In the genomic region with DNA sequence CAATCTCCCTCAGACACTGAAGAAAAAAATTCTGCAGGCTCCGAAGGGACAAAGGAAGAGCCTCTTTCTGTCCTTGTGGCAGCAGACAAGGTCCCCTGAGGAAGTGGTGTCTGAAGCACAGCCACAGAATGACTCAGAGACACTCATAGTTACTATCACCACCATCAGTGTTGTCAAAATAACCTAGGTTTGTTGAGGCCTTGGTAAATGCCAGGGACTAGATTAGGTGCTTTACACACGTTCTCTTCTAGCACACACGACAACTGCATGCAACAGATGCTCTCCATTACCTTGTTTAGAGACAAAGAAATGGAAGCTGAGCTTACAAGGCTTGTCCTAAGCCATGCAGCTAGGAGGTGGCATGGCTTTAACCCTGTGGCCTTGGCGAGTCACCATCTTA, we compare ENCODE assay signal across 29 mouse cellular contexts. TPM values are rescaled to one million over a fixed set of nuclear protein-coding genes. Genes with fewer than 3 reads are reported as not detected.
A peak's percentile ranks its signal among the peaks of the same experiment; 100 is the strongest.
DNase-seq lines count a peak whose midpoint lies in the region; ATAC-seq lines count a peak whose summit lies in the region.
"Had no signal": no experiment of that assay in that cellular context is flagged by ENCODE, and none has a peak within 500 bp of the region (broad histone marks: within the 10 kb centered on the region; RNA-seq: fewer than 3 reads in every experiment).

No protein-coding gene starts in this region.

- no peak overlapping the region for H3K9ac ChIP-seq in midbrain, embryonic 11.5 days (ENCODE audit: low read length)
- H3K9ac ChIP-seq in midbrain, embryonic 13.5 days (replicated peaks): no peak overlapping the region
- H3K9ac ChIP-seq: forebrain, embryonic 13.5 days; heart, embryonic 13.5 days; hindbrain, embryonic 14.5 days; intestine, embryonic 15.5 days had no signal

- no peaks in the 10 kb centered on the region for H3K27me3 ChIP-seq in midbrain, embryonic 11.5 days (ENCODE audit: control insufficient read depth, insufficient read depth, low read length)
- peaks cover 5% of the 10 kb centered on the region; the same call in 1 of the 2 replicates for H3K27me3 ChIP-seq in midbrain, embryonic 13.5 days
- H3K27me3 ChIP-seq: heart, embryonic 13.5 days had no signal

- H3K4me3 ChIP-seq in midbrain, embryonic 11.5 days (ENCODE audit: low read depth, low read length): no peak overlapping the region
- H3K4me3 ChIP-seq in midbrain, embryonic 13.5 days (replicated peaks): no peak overlapping the region
- H3K4me3 ChIP-seq: forebrain, embryonic 10.5 days; forebrain, embryonic 13.5 days; heart, adult 2 months; heart, embryonic 10.5 days; heart, embryonic 13.5 days; intestine, embryonic 15.5 days had no signal

- no peak overlapping the region for H3K27ac ChIP-seq in midbrain, embryonic 11.5 days (ENCODE audit: low read depth, low read length)
- H3K27ac ChIP-seq in midbrain, embryonic 13.5 days: no peak overlapping the region
- H3K27ac ChIP-seq: forebrain, embryonic 10.5 days; forebrain, embryonic 13.5 days; heart, adult 2 months; heart, embryonic 10.5 days; heart, embryonic 13.5 days; hindbrain, embryonic 14.5 days; hindbrain, postnatal 0 days; intestine, embryonic 15.5 days had no signal

- no peaks in the 10 kb centered on the region for H3K4me1 ChIP-seq in midbrain, embryonic 11.5 days (ENCODE audit: control insufficient read depth, insufficient read depth, low read length)
- H3K4me1 ChIP-seq in midbrain, embryonic 13.5 days (replicated peaks): no peaks in the 10 kb centered on the region
- H3K4me1 ChIP-seq: forebrain, embryonic 10.5 days; intestine, embryonic 15.5 days had no signal

- no peaks in the 10 kb centered on the region for H3K36me3 ChIP-seq in midbrain, embryonic 11.5 days (ENCODE audit: control insufficient read depth, insufficient read depth, low read length)
- no peaks in the 10 kb centered on the region for H3K36me3 ChIP-seq in midbrain, embryonic 13.5 days
- H3K36me3 ChIP-seq: forebrain, embryonic 10.5 days; G1E; heart, embryonic 10.5 days; heart, embryonic 13.5 days; intestine, embryonic 15.5 days had no signal

- WGBS in midbrain, embryonic 11.5 days: 86% methylated on average over 4 of the region's 4 CpGs
- WGBS in midbrain, embryonic 13.5 days: 91% methylated on average over 4 of the region's 4 CpGs

- no peak overlapping the region for H3K4me2 ChIP-seq in midbrain, embryonic 11.5 days
- no peak overlapping the region for H3K4me2 ChIP-seq in midbrain, embryonic 13.5 days (replicated peaks)
- H3K4me2 ChIP-seq: forebrain, embryonic 13.5 days; heart, embryonic 13.5 days; hindbrain, embryonic 14.5 days; intestine, embryonic 15.5 days had no signal

- H3K9me3 ChIP-seq in midbrain, embryonic 11.5 days (ENCODE audit: control insufficient read depth, low read length): no peaks in the 10 kb centered on the region
- no peaks in the 10 kb centered on the region for H3K9me3 ChIP-seq in midbrain, embryonic 13.5 days
- H3K9me3 ChIP-seq: forebrain, embryonic 10.5 days; forebrain, embryonic 13.5 days; G1E; heart, embryonic 10.5 days; heart, embryonic 13.5 days; intestine, embryonic 15.5 days had no signal

- ATAC-seq in midbrain, embryonic 11.5 days (ENCODE audit: low FRiP score): no peak
- ATAC-seq in midbrain, embryonic 13.5 days: no peak
- peak; percentile 82 for ATAC-seq in inflammation-experienced regulatory T-cells, adult 6 months
- no peak for ATAC-seq in megakaryocyte-erythroid progenitor cell, adult 5-6 weeks (replicated peaks; ENCODE audit: low FRiP score, low TSS enrichment, poor library complexity, severe bottlenecking)
- ATAC-seq: forebrain, embryonic 13.5 days; forebrain, embryonic 16.5 days; hindbrain, postnatal 0 days; intestine, embryonic 15.5 days had no signal

- peak; percentile 47 for DNase-seq in adrenal gland, adult 2 months
- no peak for DNase-seq in adrenal gland, adult 18-20 months (ENCODE audit: low spot score in 2 of 2)
- DNase-seq in midbrain, embryonic 11.5 days (ENCODE audit: low spot score, missing footprints): peak; percentile 14
- peak; percentile 40 for DNase-seq in MN1 (ENCODE audit: low spot score)
- DNase-seq in ovary, postnatal 36 days (ENCODE audit: low spot score): no peak
- DNase-seq: B cell, adult 2 months; cerebellum, adult 18-20 months; cerebellum, adult 9-10 months; cerebellum, postnatal 14 days; gastrocnemius, postnatal 10 days; gastrocnemius, postnatal 36 days; heart, adult 2 months; heart, postnatal 14 days; heart, postnatal 4 days; kidney, adult 11 months had no signal

RNA-seq across cellular contexts. Expression of a gene that starts 14.5 kb away (rescaled TPM):
- 10 to 100 TPM in 1 of 2 experiments, 1 to 10 TPM in 1; 5.3 to 25.9 TPM for total RNA-seq in adrenal gland, adult 2 months (2021)
- polyA plus RNA-seq in adrenal gland, adult 2 months (2012; rRNA removed): 15.4 and 18.2 TPM in 2 replicates
- total RNA-seq in adrenal gland, adult 18-20 months (2021): 1 to 10 TPM; 5.0 to 9.6 TPM
- polyA plus RNA-seq in midbrain, embryonic 11.5 days (2014; fragmentation: Nextera tagmentation; extraction: Ambion mirVana): 8.0 and 9.4 TPM in 2 replicates
- 29.8 and 30.3 TPM in 2 replicates for polyA plus RNA-seq in midbrain, embryonic 13.5 days (2015; fragmentation: Nextera tagmentation; extraction: Ambion mirVana)
- polyA plus RNA-seq in inflammation-experienced regulatory T-cells, adult 6 months (2017; shearing (Covaris generic)): under 1 TPM in 1 of 3 experiments, not detected in 2; 0.16 TPM
- not detected in 2 replicates for total RNA-seq in megakaryocyte-erythroid progenitor cell, adult 5-6 weeks (2014; fragmentation: Nextera tagmentation)
- total RNA-seq in megakaryocyte-erythroid progenitor cell, adult 5-6 weeks (2017): not detected in 2 replicates
- total RNA-seq: CH12.LX; granulocyte monocyte progenitor cell, adult 5-6 weeks had no signal
- polyA plus RNA-seq: G1E had no signal

Comparison
In these comparisons a context has a peak if more than half of its experiments do, and no peak if none do; other contexts are left out.
1. DNase-seq: peak in adrenal gland, adult 2 months (single experiment), midbrain, embryonic 11.5 days (single experiment) and MN1 (single experiment); none in adrenal gland, adult 18-20 months (0 of 2) and ovary, postnatal 36 days (single experiment).